Mouse (Mus musculus) forebrain, embryonic 12.5 days (tissue): ENCODE data around the gene Sp2. TPM values are rescaled to one million over a fixed set of nuclear protein-coding genes. Genes with fewer than 3 reads are reported as not detected.

Experiments used
- ATAC-seq: fragments of 200-750 bp; cut with Nextera tagmentation; 2 replicates; pipeline ENCODE4 v1.8.0; 2017; ENCODE audit warnings: moderate TSS enrichment; ENCODE audit not compliant: low FRiP score
- H3K27ac ChIP-seq: fragments of 300-500 bp; sonication (generic); 2 replicates; pipeline ENCODE4 v1.5.1; 2016; ENCODE audit warnings: mild to moderate bottlenecking
- H3K27me3 ChIP-seq: fragments of 300-500 bp; sonication (generic); 2 replicates; pipeline ENCODE4 v1.6.1; 2016; ENCODE audit warnings: mild to moderate bottlenecking
- H3K36me3 ChIP-seq: fragments of 300-500 bp; sonication (generic); replicated peaks from 2 replicates; pipeline ENCODE4 v1.6.1; 2016; ENCODE audit warnings: mild to moderate bottlenecking
- H3K4me1 ChIP-seq: fragments of 300-500 bp; sonication (generic); 2 replicates; pipeline ENCODE4 v1.6.1; 2016
- H3K4me2 ChIP-seq: fragments of 300-500 bp; sonication (generic); 2 replicates; pipeline ENCODE4 v1.6.1; 2016; ENCODE audit warnings: mild to moderate bottlenecking, moderate library complexity
- H3K4me3 ChIP-seq: fragments of 300-500 bp; sonication (generic); replicated peaks from 2 replicates; pipeline ENCODE4 v1.5.1; 2016; ENCODE audit warnings: mild to moderate bottlenecking
- H3K9ac ChIP-seq: fragments of 300-500 bp; sonication (generic); 2 replicates; pipeline ENCODE4 v1.6.1; 2016; ENCODE audit warnings: mild to moderate bottlenecking
- H3K9me3 ChIP-seq: fragments of 300-500 bp; sonication (generic); 2 replicates; pipeline ENCODE4 v1.6.1; 2016
- WGBS: fragments of 180-500 bp; shearing (Covaris S2); methylation state at CpG from one replicate; pipeline ENCODE4 v1.1.7; 2016; 5-methylcytosine and 5-hydroxymethylcytosine counted together
- polyA plus RNA-seq: library from polyadenylated mRNA; unstranded; fragments of >200 nt; fragmentation: Nextera tagmentation; extraction: Ambion mirVana; gene quantifications from 2 replicates; pipeline ENCODE4 v1.2.1, GENCODE M21; 2016

Gene Sp2
- polyA plus RNA-seq, 1 experiment from 2014 or later = 23.1 TPM

GRCm38 (mm10) chr11:96991501-96991900, 8.7 kb upstream of the Sp2 start:
- no peaks in the 10 kb centered on the region for H3K36me3 ChIP-seq
- H3K4me1 ChIP-seq = peaks cover 23% of the 10 kb centered on the region
- H3K9me3 ChIP-seq = no peaks in the 10 kb centered on the region
- H3K27ac ChIP-seq = no peak overlapping the region
- H3K4me3 ChIP-seq = no peak overlapping the region
- no peak overlapping the region for H3K9ac ChIP-seq
- ATAC-seq = no peak
- H3K27me3 ChIP-seq = peaks cover 81% of the 10 kb centered on the region
- WGBS = 84% methylated on average over 5 of the region's 5 CpGs
- no peak overlapping the region for H3K4me2 ChIP-seq

GRCm38 (mm10) chr11:96987873-96988655, 5.3 kb upstream of the Sp2 start:
- Histone ChIP-seq H3K9me3 (no peaks in the 10 kb centered on the region), H3K9ac (peak overlapping the region; percentile 2; the same call in 1 of the 2 replicates), H3K4me1 (peaks cover 12% of the 10 kb centered on the region), H3K36me3 (no peaks in the 10 kb centered on the region), H3K4me3 (peak overlapping the region; percentile 21), H3K27me3 (peaks cover 83% of the 10 kb centered on the region), H3K4me2 (peak overlapping the region; percentile 52), H3K27ac (no peak overlapping the region)
- WGBS = 5% methylated on average over 31 of the region's 31 CpGs
- ATAC-seq = 0 out of 2 replicates have a peak, but pooled peaks have one; percentile 14

GRCm38 (mm10) chr11:96986463-96986862, 3.7 kb upstream of the Sp2 start:
- Histone ChIP-seq H3K36me3 (no peaks in the 10 kb centered on the region), H3K27ac (no peak overlapping the region), H3K9me3 (no peaks in the 10 kb centered on the region), H3K4me1 (peaks cover 15% of the 10 kb centered on the region), H3K9ac (no peak overlapping the region), H3K4me3 (no peak overlapping the region), H3K27me3 (peaks cover 75% of the 10 kb centered on the region), H3K4me2 (no peak overlapping the region)
- 52% methylated on average over 3 of the region's 3 CpGs for WGBS
- no peak for ATAC-seq

GRCm38 (mm10) chr11:96984903-96985302, 2.1 kb upstream of the Sp2 start:
- no peak for ATAC-seq
- Histone ChIP-seq H3K27ac (no peak overlapping the region), H3K36me3 (no peaks in the 10 kb centered on the region), H3K27me3 (peaks cover 72% of the 10 kb centered on the region), H3K9me3 (no peaks in the 10 kb centered on the region), H3K9ac (no peak overlapping the region; the same call in 1 of the 2 replicates), H3K4me2 (no peak overlapping the region), H3K4me1 (peaks cover 15% of the 10 kb centered on the region), H3K4me3 (no peak overlapping the region)
- WGBS = 29% methylated on average over 4 of the region's 4 CpGs

GRCm38 (mm10) chr11:96982355-96982754, 404 bp downstream of the Sp2 start:
- H3K4me2 ChIP-seq = peak overlapping the region; percentile 28; the same call in 1 of the 2 replicates
- H3K27ac ChIP-seq = no peak overlapping the region
- H3K27me3 ChIP-seq = peaks cover 48% of the 10 kb centered on the region
- no peak overlapping the region for H3K9ac ChIP-seq
- H3K9me3 ChIP-seq = no peaks in the 10 kb centered on the region
- H3K36me3 ChIP-seq = no peaks in the 10 kb centered on the region
- WGBS = 4% methylated on average over 7 of the region's 7 CpGs
- peaks cover 13% of the 10 kb centered on the region for H3K4me1 ChIP-seq
- no peak for ATAC-seq
- H3K4me3 ChIP-seq = no peak overlapping the region

GRCm38 (mm10) chr11:96981461-96981860, 1.3 kb downstream of the Sp2 start:
- Histone ChIP-seq H3K4me3 (no peak overlapping the region), H3K27ac (no peak overlapping the region), H3K9ac (no peak overlapping the region), H3K4me2 (no peak overlapping the region), H3K4me1 (peaks cover 16% of the 10 kb centered on the region), H3K36me3 (no peaks in the 10 kb centered on the region), H3K27me3 (peaks cover 39% of the 10 kb centered on the region), H3K9me3 (no peaks in the 10 kb centered on the region)
- ATAC-seq = no peak
- 83% methylated on average over 15 of the region's 15 CpGs for WGBS

GRCm38 (mm10) chr11:96980021-96980420, 2.7 kb downstream of the Sp2 start:
- ATAC-seq = no peak
- Histone ChIP-seq H3K4me2 (no peak overlapping the region), H3K4me3 (no peak overlapping the region), H3K27ac (no peak overlapping the region), H3K27me3 (peaks cover 25% of the 10 kb centered on the region), H3K4me1 (peaks cover 29% of the 10 kb centered on the region), H3K9ac (0 out of 2 replicates have a peak overlapping the region, but pooled peaks have one; percentile 17), H3K9me3 (no peaks in the 10 kb centered on the region), H3K36me3 (no peaks in the 10 kb centered on the region)
- WGBS = 80% methylated on average over 5 of the region's 5 CpGs

- Histone ChIP-seq H3K27ac (no peak overlapping the region), H3K9ac (no peak overlapping the region), H3K4me1 (peaks cover 29% of the 10 kb centered on the region), H3K36me3 (no peaks in the 10 kb centered on the region), H3K27me3 (peaks cover 18% of the 10 kb centered on the region), H3K4me2 (no peak overlapping the region), H3K4me3 (no peak overlapping the region), H3K9me3 (no peaks in the 10 kb centered on the region)
- 82% methylated on average over 7 of the region's 7 CpGs for WGBS
- ATAC-seq = no peak
Observed at GRCm38 (mm10) chr11:96979329-96979728, 3.4 kb downstream of the Sp2 start.

- ATAC-seq = no peak
- 35% methylated on average over 17 of the region's 17 CpGs for WGBS
Observed at GRCm38 (mm10) chr11:96978401-96979246, 4.1 kb downstream of the Sp2 start.

GRCm38 (mm10) chr11:96977606-96978400, 5.0 kb downstream of the Sp2 start:
- Histone ChIP-seq H3K27ac (peak overlapping the region; percentile 95), H3K36me3 (no peaks in the 10 kb centered on the region), H3K4me3 (peak overlapping the region; percentile 88), H3K9me3 (no peaks in the 10 kb centered on the region), H3K4me2 (peak overlapping the region; percentile 83), H3K9ac (peak overlapping the region; percentile 95), H3K4me1 (peaks cover 36% of the 10 kb centered on the region), H3K27me3 (peaks cover 7% of the 10 kb centered on the region)
- WGBS = under 1% methylated on average over 45 of the region's 45 CpGs
- peak; percentile 98 for ATAC-seq

More at GRCm38 (mm10) chr11:96978401-96979246, 4.1 kb downstream of the Sp2 start:
- Histone ChIP-seq H3K27me3 (peaks cover 12% of the 10 kb centered on the region), H3K4me3 (peak overlapping the region; percentile 88), H3K9me3 (no peaks in the 10 kb centered on the region), H3K27ac (peak overlapping the region; percentile 82), H3K9ac (peak overlapping the region; percentile 72), H3K36me3 (no peaks in the 10 kb centered on the region), H3K4me1 (peaks cover 30% of the 10 kb centered on the region), H3K4me2 (peak overlapping the region; percentile 83)

GRCm38 (mm10) chr11:96976911-96977591, 5.7 kb downstream of the Sp2 start:
- peaks cover 7% of the 10 kb centered on the region for H3K27me3 ChIP-seq
- H3K27ac ChIP-seq = peak overlapping the region; percentile 95
- H3K9me3 ChIP-seq = no peaks in the 10 kb centered on the region
- peak overlapping the region; percentile 82 for H3K4me2 ChIP-seq
- WGBS = 1% methylated on average over 46 of the region's 50 CpGs
- peak; percentile 74 for ATAC-seq
- H3K36me3 ChIP-seq = no peaks in the 10 kb centered on the region
- peak overlapping the region; percentile 88 for H3K4me3 ChIP-seq
- peak overlapping the region; percentile 95 for H3K9ac ChIP-seq
- peaks cover 36% of the 10 kb centered on the region for H3K4me1 ChIP-seq
